Mouse (Mus musculus) adrenal gland (tissue): ENCODE results near the gene Gpsm2.

Source experiments
- intact Hi-C: fragments of 180-260 bp; cut with DNase I; formaldehyde crosslinking; loops from one replicate; pipeline ENCODE4 v1.15.1; 2025
- long read RNA-seq, 2 experiments: library from polyadenylated mRNA; unstranded; transcript quantifications; one replicate each; pipeline ENCODE4 v2.0.0; 2020; ENCODE audit warnings: borderline replicate concordance in 1 of 2; ENCODE audit not compliant: insufficient replicate concordance in 1 of 2

Gpsm2 gene
- long read RNA-seq, experiment 1, partial matches to known transcripts: 1 of 5 reads
- long read RNA-seq, experiment 1, other reads (novel, unspliced or antisense): 2 of 5 reads
- long read RNA-seq, experiment 2, partial matches to known transcripts: 0 of 4 reads
- long read RNA-seq, experiment 2, other reads (novel, unspliced or antisense): 1 of 4 reads

DNA sequence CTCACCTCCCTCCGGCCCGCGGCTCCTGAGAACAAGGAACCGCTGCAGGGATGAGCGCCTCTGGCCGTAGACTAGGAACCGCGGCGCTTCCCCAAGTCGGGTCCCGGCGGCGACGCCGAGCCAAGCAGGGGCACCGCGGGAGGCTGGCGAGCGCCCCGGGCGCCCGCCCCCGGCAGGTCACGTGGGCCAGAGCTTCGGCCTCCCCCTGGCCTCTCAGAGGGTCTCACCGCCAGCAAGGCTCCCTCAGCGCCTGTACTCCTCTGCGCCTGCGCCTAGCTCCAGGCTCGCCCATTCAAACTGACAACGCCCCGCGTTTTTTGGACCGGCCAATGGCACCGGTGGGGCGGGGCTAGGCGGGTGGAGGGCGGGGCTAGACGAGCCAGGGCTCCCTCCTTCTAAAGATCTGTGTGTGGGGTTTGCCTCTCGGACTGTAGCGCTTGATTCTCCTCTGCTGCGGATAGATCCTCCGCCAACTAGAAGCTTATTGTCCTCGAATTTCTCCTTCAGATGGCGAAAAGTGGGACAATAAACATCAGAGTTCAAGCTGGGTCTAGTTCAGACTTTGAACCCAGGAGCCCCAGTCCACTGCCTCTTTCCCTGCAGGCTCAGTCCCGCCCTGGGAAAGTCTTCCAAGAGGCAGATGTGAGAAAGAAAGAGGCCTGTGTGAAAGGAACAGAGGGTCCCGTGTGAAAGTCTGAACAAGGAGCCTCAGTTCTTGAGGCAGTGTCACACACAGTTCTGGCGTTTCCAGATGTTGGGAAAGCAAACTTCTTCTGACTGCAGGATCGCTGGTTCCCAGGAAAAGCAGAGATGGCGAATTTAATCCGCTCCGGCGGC is at the start of gene Gpsm2:
Gpsm2 (minus strand) TSS at position 274 of the 837 bp plus-strand sequence.
- intact Hi-C loops: no loop called here

DNA sequence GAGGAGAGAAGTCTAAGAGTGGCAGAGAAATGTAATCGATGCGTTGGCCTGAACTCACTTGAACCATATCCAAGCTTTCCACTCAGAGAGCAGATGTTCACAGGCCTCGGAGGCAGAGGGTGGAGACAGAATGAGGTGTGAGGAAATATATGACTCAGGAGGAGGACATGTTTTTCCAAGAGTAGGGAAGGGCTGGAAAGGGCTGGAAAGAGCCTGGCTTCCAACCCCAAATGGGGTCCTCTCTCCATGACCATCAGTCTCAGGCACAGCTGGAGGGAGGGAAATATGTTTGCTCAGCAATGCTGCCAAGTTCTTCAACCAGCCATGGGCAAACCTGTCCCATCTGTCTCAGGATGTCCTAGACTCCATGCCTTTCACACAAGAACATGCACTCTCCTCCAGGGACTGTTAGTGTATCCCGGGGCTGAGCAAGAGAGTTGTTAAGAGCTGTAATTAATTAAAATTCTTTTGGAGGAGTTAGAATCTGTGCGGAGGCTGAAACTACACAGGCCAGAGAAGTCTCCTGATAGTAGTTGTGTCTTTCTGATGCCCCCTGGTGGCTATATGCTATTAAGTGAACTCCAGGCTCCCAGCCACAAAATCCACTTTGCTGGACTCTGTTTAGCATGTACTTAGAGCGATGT is 48.7 kb upstream of the Gpsm2 start:
- intact Hi-C loops: loop anchor here (2.0 kb wide), 1 partner anchor 70 kb away; no protein-coding TSS in a partner anchor

DNA sequence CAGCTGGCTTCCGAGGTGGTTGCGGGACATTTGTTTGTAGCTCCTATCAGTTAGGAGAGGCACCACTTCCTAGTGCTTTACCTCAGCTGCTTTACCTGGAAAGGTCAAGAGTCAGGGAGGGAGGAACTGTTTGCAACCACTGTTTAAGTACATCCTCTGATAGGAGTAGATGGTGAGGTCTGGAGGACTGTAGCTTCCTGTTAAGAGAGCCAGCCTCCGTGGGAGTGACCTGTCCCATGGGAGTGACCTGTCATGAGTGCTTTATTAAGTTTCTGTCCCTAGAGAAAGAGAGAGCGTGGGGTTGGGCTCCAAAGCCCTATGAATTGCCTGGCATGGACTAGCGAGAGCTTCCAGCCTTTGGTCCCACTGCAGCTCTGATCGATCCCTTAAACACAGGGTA is 47.4 kb upstream of the Gpsm2 start:
- intact Hi-C loops: no loop called here

DNA sequence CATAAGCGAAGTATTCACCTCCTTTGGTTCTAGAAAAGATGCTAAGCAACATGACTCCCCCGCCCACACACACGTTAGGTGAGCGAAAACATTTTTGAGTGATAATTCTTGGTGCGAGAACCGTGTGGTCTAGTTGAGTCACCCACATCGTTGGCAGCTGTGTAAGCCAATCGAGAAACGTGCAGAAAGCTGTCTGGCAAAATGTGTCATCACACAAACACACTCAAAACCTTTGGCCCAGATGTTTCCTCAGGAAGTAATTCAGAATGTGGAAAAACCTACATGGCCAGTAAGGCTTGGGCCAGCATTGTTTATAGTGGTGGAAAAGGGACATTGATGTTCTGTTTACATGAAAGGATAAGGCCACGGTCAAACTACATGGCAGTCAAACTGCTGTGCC is 45.3 kb upstream of the Gpsm2 start:
- intact Hi-C loops: no loop called here

DNA sequence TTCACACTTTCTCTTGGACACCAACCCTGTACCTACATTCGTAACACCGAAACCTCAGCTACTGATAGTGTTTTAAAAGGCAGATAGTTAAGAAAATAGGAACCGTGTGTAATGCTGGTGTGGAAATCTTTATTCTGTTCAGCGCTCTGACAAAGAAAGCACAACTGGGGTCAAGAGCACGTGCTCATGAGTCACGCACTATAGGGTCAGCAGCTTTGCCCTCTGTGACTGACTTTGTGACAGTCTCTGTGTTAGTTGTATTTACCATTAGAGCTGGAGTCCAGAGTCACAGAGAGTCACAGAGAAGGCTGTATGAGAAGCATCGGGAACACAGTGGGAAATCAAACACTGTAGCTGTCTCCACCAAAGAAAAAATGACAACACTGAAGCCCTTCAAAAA is 44.8 kb upstream of the Gpsm2 start:
- intact Hi-C loops: no loop called here

DNA sequence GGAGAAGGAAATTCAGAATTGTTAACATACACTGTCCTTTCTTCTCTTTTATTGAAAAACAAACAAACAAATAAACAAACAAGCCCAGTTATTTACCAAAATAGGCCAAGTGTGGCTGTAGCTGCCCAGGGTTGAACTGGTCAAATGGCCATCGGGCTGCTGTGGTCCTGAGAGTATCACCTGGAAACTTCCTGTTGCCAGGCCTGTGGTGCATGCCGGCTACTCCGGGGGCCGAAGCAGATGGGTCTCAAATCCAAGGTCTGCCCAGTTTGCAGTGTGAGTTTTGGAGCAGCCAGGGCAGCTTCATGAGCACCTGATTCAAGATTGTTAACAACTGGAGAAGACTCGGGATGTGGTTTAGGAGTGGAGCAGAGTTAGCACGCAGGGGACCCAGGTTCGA is 43.4 kb upstream of the Gpsm2 start:
- intact Hi-C loops: no loop called here

DNA sequence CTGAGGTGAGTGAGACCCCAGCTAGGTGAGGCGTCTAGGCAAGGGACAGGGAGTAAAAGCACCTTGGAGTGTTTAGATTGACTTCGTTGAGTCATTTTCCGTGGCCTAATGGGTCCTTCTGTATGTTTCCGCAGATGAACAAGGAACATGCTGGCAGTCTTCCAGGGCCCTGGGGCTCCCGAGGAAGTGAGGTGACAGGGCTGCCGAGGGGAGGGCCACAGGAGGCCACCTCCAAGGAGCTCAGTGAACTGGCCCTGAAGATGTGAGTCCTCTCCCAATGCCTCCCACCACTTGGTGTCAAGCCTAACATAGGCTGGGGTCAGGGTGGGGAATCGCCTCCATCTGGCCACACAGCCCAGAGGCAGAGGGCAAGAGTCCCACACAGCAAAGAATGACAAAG is 42.9 kb upstream of the Gpsm2 start:
- intact Hi-C loops: loop anchor here (5.0 kb wide), 1 partner anchor 38 kb away; no protein-coding TSS in a partner anchor

DNA sequence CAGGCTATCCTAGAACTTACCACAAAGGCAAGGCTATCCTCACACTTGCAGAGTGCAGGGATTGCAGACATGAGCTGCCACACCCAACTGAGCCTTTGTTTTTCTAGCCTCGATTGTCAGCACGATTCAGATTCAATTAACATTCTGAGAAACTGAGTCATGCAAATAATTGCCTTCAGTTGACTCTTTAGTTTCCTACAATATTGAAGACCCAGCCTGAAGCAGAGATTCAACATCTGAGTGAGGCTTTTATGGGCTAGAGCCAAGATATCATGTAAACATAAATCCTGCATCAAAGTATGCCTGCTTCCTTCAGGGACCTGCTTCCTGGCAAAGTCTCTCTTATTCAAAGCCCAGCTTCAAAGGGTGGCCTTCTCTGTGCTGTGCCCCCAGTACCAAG is 41.6 kb upstream of the Gpsm2 start:
- intact Hi-C loops: loop anchor here (5.0 kb wide), 1 partner anchor 36 kb away; no protein-coding TSS in a partner anchor

DNA sequence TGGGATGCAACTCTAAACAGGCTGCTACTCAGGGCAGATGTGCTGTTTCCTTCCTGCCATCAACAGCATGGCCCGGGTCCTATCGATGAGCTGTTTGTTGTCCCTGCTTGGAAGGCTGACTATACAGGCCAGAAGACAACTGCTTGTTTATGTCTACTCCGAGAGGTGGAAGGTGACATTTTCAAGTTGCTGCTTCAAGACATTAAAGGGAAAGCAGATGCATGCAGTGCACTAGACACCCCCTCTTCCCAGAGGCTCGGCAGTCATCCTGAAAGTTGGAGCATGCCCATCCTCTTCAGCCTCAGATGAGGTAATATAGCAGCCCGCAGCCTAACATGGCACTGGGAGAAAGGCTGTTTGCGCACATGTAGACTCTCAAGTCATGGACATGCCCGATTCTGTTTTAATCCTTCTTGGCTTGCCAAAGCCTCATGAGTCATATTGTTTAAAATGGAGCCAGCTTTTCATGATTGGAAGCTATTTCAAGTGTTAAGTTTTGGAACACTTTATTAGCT is 40.5 kb upstream of the Gpsm2 start:
- intact Hi-C loops: loop anchor here (5.0 kb wide), 1 partner anchor 35 kb away; no protein-coding TSS in a partner anchor

DNA sequence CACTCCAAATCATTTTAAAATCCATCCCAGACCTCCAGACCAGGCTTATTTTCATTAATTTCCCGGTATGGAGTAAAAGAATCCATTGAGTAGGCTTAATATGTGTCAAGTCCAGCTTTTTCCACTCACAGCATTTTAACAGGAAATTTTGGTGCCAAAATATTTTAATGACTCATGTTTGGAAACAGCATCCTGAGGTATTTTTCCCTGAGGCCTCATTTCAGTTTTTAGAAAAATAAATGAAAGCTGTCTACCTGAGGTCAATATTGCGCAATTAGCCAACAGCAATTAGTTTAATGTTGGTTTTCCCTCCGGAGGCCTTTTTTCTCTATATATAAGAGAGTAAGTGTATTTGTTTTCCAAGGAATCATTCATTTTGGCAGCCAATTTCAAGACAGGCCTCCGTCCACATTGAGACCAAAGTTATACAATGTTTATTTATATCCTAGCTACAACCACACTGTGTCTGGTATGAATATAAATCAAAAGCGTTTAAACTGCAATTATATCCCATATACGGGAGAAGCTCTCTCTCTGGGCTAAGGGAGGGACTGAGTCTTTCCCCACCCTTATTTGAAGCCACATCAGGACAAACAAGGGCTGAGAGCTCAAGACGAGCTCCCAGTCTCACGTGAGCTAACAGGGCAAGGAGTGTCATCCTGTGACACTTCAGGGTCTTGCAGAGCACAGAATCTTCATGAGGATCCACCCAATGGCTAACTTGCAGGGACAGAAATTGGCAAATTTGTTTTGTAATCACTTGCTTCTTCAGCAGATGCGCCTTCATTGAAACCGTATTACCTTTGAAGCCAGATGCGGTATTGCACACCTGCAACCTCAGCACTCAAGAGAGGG is 37.7 kb upstream of the Gpsm2 start:
- intact Hi-C loops: loop anchor here (5.0 kb wide), 1 partner anchor 32 kb away; no protein-coding TSS in a partner anchor

DNA sequence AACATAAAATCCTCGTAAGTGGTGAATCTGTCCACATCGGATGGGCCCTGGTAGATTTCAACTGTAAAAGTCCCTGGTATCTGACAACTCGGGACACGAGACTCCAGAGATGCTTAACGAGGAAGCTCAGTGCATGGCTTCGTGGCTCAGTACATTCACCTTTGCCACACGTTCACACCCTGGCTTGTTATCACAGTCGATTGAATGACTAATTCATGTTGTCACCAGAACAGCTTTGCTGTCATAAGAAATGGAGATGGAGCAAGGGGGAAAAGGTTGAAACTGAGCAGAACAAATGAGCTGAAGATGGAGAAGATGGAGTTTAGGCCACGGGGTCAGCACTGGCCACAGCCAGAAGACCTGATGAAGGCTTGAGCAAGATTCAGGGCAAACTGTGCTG is 35.5 kb upstream of the Gpsm2 start:
- intact Hi-C loops: no loop called here

DNA sequence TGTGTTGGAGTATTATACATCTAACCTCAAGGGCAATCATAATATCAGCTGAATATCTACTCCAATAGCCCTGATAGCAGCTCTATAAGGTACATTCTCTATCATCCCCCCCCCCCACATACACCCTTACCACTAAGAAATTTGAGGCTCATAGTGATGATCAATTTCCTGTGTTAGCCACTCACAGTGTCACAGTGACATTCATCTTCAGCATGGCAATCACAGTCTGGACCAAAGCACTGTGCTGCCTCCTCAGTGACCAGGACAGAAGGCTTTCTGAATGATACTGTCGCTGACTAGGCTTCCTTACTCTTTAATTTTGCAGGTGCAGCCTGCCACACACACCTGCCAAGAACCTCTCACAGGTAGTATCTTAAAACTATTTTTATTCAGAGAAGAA is 34.0 kb upstream of the Gpsm2 start:
- intact Hi-C loops: no loop called here

DNA sequence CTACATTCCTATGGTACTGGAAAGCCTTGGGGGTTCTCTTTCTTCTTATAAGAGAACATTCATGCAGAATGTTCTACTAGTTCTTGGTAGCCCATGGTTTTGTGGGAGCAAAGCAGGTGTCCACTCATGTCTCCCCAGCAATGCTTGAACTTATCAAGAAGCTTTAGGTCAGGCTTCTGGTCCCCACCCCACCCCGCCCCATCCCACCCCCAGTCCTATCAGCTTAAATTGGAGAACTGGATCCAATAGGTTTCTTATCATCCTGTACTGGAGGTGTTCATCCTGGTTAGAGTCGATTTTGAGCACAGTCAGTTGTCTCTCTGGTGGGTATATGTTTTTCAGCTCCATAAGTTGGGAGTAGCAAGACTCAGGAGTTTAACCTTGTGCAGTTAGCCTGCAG is 33.4 kb upstream of the Gpsm2 start:
- intact Hi-C loops: no loop called here

DNA sequence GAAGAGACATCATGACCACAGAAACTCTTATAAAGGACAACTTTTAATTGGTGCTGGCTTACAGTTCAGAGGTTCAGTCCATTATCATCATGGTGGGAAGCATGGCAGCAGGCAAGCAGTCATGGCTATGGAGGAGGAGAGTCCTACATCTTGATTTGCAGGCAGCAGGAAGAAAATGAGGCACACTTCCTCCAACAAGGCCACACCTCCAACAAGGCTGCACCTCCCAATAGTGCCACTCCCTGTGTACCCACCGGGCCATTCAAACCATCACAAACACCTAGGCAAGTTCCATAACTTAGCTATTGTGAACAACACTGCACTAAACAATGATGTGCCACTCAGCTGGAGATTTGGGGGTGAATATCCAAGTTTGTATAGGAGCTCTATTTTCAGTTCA is 32.4 kb upstream of the Gpsm2 start:
- intact Hi-C loops: no loop called here

DNA sequence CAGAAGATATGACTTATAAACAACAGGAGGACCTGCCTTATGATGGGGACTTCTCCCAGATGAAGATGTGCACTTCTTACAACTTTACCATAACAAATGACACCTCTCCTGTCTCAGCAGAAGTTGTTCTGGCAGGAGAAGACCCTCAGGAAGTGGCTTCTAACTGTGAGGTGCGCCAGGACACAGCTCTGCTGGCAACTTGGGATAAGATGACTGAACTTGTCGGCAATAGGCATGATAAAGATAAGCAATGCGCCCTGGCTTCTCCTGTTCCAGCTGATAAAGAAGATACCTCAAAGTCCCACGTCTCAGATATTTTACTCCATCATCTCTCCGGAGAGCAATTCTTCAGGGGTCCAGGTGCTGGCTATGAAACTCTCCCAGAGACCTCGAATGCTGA is 29.6 kb upstream of the Gpsm2 start:
- intact Hi-C loops: no loop called here

DNA sequence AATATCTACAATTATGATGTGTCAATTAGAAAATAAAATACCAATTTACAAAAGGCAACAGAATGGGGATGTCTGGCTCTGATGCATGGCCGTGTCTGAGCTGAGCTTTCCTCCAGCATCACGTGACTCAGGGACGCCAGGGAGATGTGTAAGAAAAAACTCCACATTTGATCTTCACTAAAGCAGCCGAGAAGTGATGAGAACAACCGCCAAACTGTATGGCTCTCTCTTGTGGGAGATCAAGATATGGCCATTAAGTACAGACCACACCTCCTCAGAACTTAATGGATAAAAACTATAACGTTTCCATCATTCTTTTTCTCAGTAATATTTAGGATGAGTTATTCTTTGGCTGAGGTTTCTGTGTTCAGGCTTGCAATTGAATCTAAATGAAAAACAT is 29.0 kb upstream of the Gpsm2 start:
- intact Hi-C loops: no loop called here

DNA sequence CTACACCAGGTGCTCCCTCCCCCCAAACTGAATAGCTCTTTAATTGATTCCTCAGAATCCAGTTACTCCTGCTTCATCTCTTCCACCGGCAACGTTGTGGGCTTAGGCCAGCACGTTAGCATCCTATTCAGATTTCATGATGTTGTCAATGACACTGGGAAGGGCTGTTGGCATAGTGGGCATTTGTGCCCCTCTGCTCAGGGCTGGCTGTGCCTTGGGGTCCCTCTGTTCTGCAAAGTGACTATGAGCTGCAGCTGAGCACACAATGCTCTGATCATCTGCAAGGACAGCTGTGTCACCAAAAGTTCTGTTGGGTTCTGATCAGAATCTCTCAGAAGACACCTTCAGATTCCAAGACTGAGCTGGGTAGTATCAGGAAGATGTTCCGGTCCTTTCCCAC is 22.0 kb upstream of the Gpsm2 start:
- intact Hi-C loops: no loop called here

DNA sequence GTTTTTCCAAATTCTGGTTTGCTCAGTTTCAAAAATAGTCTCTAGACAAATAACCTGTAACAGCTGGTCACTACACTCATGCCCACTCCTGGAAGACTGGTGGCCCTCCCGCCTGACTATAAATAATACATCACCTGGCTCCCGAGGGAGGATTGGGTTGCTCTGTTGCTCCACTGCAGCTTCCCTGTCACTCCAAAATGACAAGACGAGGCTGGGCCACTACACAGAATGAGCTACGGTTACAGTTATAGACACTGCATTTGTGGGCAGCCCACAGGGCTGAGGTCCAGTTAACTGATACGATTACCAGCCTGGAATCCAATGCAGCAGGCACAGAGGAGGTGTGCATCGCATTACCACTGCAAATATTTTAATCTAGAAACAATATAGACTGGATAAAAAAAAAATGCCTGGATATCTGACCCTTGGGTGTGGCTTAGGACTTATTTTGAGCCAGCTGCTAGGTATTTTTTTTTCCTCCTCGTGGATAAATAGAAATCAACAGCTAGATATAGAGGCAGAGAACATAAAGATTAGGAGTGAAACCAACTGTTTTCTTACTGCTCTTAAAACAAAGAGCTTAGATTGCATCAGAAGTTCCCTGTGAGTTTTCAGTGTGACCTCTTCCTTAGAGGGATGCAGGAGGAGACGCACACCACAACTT is 17.1 kb upstream of the Gpsm2 start, which contains the start of gene Aknad1:
Aknad1 (plus strand) TSS at position 614 of the 664 bp plus-strand sequence.
- intact Hi-C loops: no loop called here

DNA sequence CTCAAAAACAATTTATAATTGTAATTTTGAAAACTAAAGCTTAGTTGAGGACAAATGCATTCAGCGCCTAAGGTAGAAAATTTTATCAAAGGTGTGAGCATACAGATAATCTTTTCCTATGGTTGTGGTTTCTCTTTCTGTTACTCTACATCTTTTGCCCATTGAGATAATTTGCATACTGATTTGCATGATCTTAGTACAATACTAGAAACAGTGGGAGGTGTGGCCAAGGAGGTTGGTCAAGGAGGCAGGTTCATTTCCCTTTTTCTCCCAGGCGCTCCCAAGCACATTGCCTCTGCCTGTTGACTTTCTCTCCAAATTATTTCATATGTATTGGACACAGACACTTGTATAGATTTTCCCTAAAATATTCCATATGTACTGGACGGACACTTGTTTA is 15.7 kb upstream of the Gpsm2 start:
- intact Hi-C loops: no loop called here

DNA sequence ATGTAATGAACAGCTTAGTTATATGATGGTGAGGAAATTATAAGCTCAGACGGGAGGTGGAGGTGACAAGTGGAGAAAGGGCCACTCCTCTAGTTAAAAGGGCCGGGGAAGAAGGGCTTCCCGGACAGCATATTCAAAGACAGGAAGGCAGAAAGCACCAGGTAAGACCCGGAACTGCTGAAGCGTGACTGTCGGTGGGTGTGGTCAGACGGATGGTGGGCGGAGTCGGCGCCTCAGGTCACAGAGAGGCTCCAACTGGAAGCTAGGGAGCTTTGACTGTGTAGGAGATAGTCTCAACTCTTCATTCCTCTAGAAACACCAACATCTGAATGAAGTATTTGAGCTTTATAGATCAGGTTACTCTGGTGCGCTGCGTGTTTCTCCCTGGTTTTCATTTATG is 8.2 kb upstream of the Gpsm2 start:
- intact Hi-C loops: no loop called here
